Mouse (Mus musculus): ENCODE data around the gene Tfdp1.

GRCm38 (mm10) chr8:13292364-13292763 is 46.2 kb upstream of the Tfdp1 start:
- TF ChIP-seq EP300 (IDR thresholded peaks at IDR 0.05; ENCODE audit: insufficient read depth, low read depth, low read length) (no peak), CTCF (IDR thresholded peaks at IDR 0.05; ENCODE audit: low read depth, low read length) (peak; percentile 99)

Measured in ES-Bruce4 (cell line).